Mouse (Mus musculus) Patski (cell line): ENCODE data around the gene Unc5b. TPM values are rescaled to one million over a fixed set of nuclear protein-coding genes. Genes with fewer than 3 reads are reported as not detected.

Source experiments
- ATAC-seq: fragments of 100-300 bp; one replicate; pipeline ENCODE4 v1.8.0; 2021
- CTCF ChIA-PET: fragments of 350-600 bp; sonication (Branson Sonifier 250); formaldehyde crosslinking; loops from one replicate; lab custom pipeline; 2022; ENCODE audit warnings: inconsistent platforms; lab: Charles Lee
- POLR2A ChIA-PET: fragments of 350-600 bp; sonication (Branson Sonifier 250); formaldehyde crosslinking; loops from one replicate; lab custom pipeline; 2022; ENCODE audit warnings: antibody characterized with exemption, inconsistent platforms; lab: Charles Lee
- DNase-seq: peaks from one replicate; pipeline ENCODE4 v3.0.0-alpha.2; 2011; ENCODE audit warnings: low read depth, low spot score
- H3K27me3 ChIP-seq: fragments of 371-371 bp; one replicate; pipeline ENCODE4 v1.5.1; 2021
- CTCF ChIP-seq: fragments of 100-300 bp; IDR thresholded peaks from one replicate; pipeline ENCODE4 v1.5.1; 2021
- in situ Hi-C: fragments of 300-500 bp; cut with MboI; formaldehyde crosslinking; loops from 3 replicates; pipeline ENCODE4 v1.11.1; 2018; ENCODE audit warnings: low pct_unique_long_range_greater_than_20kb, mixed read lengths
- polyA plus RNA-seq: library from polyadenylated mRNA; unstranded; gene quantifications from one replicate; pipeline ENCODE4 v1.2.3, GENCODE M21; 2021

Gene Unc5b
- polyA plus RNA-seq, 1 experiment from 2014 or later, result 44.8 TPM

GRCm38 (mm10) chr10:60804865-60805264 is 26.5 kb downstream of the Unc5b start:
- no peak for TF ChIP-seq CTCF
- ATAC-seq (no peak), DNase-seq (no peak)
- POLR2A ChIA-PET, result interaction anchor here (0.6 to 2.3 kb wide), 4 partner anchors 9 to 39 kb away, joined by 3 to 6 read pairs (median 3); no protein-coding TSS in a partner anchor
- in situ Hi-C loops, result no loop called here
- CTCF ChIA-PET, result interaction anchor here (0.7 to 1.8 kb wide), 2 partner anchors 9 to 22 kb away, joined by 3 to 4 read pairs; no protein-coding TSS in a partner anchor
- H3K27me3 ChIP-seq, result no peaks in the 10 kb centered on the region

- CTCF ChIA-PET, result interaction anchor here (0.9 to 1.8 kb wide), 2 partner anchors 12 to 23 kb away, joined by 3 to 4 read pairs; no protein-coding TSS in a partner anchor
- no peaks in the 10 kb centered on the region for H3K27me3 ChIP-seq
- POLR2A ChIA-PET, result interaction anchor here (1.0 to 2.3 kb wide), 3 partner anchors 9 to 29 kb away, joined by 3 to 6 read pairs (median 6); no protein-coding TSS in a partner anchor
- in situ Hi-C loops, result no loop called here
- no peak for DNase-seq
- ATAC-seq, result no peak
- TF ChIP-seq CTCF, result no peak
Observed at GRCm38 (mm10) chr10:60803971-60804370, 27.4 kb downstream of the Unc5b start.

- no peaks in the 10 kb centered on the region for H3K27me3 ChIP-seq
- no peak for ATAC-seq
- ChIA-PET CTCF (interaction anchor here (1.5 to 1.7 kb wide), 2 partner anchors 12 to 33 kb away, joined by 4 to 5 read pairs; no protein-coding TSS in a partner anchor), POLR2A (interaction anchor here (0.5 to 2.1 kb wide), 4 partner anchors 11 to 29 kb away, joined by 3 to 6 read pairs (median 4); no protein-coding TSS in a partner anchor)
- DNase-seq, result no peak
- in situ Hi-C loops, result no loop called here
- TF ChIP-seq CTCF, result no peak
Observed at GRCm38 (mm10) chr10:60801898-60802412, 29.4 kb downstream of the Unc5b start.

DNA sequence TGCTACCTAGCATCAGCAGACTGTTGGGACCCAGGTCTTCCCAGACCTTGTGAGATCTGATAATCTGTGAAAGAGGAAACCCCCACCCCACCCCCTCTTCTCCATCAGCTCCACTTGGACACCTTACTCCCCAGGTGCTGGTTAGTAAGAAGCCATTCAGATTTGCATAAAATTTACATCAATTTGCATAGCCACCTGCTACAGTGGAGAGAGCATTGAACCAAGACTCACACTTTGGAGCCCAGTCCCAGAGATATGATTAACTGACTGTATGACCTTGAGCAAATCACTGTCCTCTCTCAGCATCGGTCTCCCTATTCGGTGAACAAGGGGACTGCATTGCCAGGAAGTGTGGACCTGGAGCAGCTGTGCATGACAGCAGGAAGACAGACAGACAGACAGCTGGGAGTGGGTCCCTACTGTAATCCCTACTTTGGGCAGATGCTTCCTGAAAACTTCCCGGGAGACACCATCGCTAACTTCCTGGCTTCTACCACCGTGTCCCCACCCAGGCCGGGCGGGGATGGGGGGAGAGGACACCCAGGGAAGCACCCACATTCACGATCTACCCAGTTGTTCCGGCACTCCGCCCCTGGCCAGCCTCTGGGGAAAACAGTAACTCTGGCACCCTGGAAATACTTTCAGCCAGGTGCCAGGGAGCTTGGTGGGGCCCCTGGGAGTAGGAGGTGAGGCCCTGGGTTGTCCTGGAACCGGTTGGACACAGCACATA is 30.0 kb downstream of the Unc5b start:
- CTCF ChIA-PET, result interaction anchor here (1.0 to 1.7 kb wide), 4 partner anchors 8 to 34 kb away, joined by 3 to 6 read pairs (median 4); no protein-coding TSS in a partner anchor
- no peak for ATAC-seq
- no peaks in the 10 kb centered on the region for H3K27me3 ChIP-seq
- no peak for TF ChIP-seq CTCF
- POLR2A ChIA-PET, result interaction anchor here (0.5 to 2.1 kb wide), 4 partner anchors 13 to 29 kb away, joined by 3 to 6 read pairs (median 4); no protein-coding TSS in a partner anchor
- DNase-seq, result no peak
- in situ Hi-C loops, result no loop called here

- TF ChIP-seq CTCF, result no peak
- ChIA-PET CTCF (interaction anchor here (0.7 to 1.7 kb wide), 3 partner anchors 9 to 40 kb away, joined by 3 to 6 read pairs (median 3); no protein-coding TSS in a partner anchor), POLR2A (interaction anchor here (1.5 to 2.1 kb wide), 3 partner anchors 13 to 30 kb away, joined by 3 to 6 read pairs (median 5); no protein-coding TSS in a partner anchor)
- DNase-seq (no peak), ATAC-seq (no peak)
- H3K27me3 ChIP-seq, result no peaks in the 10 kb centered on the region
- in situ Hi-C loops, result no loop called here
Observed at GRCm38 (mm10) chr10:60800295-60801167, 30.9 kb downstream of the Unc5b start.

DNA sequence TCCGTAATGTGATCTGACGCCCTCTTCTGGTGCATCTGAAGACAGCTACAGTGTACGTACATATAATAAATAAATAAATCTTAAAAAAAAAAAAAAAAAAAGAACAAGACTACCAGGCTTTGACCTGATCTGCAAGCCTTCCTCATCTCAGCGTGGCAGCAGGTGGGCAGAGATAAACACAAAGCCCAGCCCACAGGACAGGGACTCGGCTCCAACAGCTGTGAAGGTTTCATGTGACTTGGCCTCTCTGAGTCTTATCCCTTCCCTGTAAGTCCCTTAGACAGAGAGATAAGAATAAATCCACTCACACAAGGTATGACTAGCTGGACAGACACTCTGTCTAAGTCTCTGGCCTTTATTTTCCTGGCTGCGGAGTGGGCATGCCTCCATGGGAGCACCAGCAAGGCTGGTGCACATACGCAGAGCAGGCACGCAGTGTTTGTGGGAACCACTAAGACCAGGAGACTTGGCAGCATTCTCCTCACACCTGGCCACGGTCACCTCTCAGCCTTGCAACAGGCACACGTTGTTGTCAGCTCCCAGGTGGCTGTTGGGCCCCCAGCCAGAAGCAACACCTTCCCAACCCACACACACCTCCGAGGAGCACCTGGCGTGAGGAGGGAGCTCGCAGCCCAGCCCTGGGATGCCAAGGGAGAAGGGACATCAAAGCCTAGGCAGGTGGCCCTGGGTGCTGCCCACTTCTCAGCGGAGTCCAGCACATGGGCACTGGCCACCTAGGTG is 33.5 kb downstream of the Unc5b start:
- TF ChIP-seq CTCF, result no peak
- no peak for ATAC-seq
- CTCF ChIA-PET, result interaction anchor here (0.7 kb wide), 1 partner anchor 35 kb away, joined by 3 read pairs; no protein-coding TSS in a partner anchor
- H3K27me3 ChIP-seq, result no peaks in the 10 kb centered on the region
- DNase-seq, result no peak
- in situ Hi-C loops, result no loop called here
- POLR2A ChIA-PET, result interaction anchor here (0.6 to 1.5 kb wide), 4 partner anchors 9 to 22 kb away, joined by 3 to 4 read pairs (median 4); no protein-coding TSS in a partner anchor

DNA sequence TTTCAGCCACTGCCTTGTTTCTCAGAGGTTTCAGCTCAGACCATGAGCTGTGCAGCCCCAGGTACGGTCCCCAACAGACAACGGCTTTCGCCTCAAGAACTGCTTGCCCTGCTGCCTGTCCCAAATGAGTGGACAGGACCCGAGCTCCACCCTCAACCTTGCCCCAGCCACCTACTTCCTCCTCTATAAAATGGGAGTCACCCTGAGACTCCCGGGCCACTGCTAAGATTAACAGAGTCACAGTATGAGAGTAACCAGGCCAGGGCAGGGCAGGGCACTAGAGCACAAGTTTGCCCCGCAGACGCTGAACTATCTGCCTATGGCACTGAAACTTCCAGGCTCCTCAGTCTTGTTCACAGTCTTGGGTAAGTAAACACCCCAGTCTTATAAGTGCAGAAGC is 34.9 kb downstream of the Unc5b start:
- CTCF ChIA-PET, result interaction anchor here (1.0 kb wide), 1 partner anchor 16 kb away, joined by 3 read pairs; no protein-coding TSS in a partner anchor
- DNase-seq (no peak), ATAC-seq (no peak)
- H3K27me3 ChIP-seq, result no peaks in the 10 kb centered on the region
- in situ Hi-C loops, result no loop called here
- POLR2A ChIA-PET, result no interaction called here
- TF ChIP-seq CTCF, result no peak

- in situ Hi-C loops, result no loop called here
- ATAC-seq (no peak), DNase-seq (no peak)
- no peaks in the 10 kb centered on the region for H3K27me3 ChIP-seq
- POLR2A ChIA-PET, result no interaction called here
- no peak for TF ChIP-seq CTCF
- CTCF ChIA-PET, result interaction anchor here (1.0 kb wide), 1 partner anchor 17 kb away, joined by 3 read pairs; no protein-coding TSS in a partner anchor
Observed at GRCm38 (mm10) chr10:60796028-60796427, 35.4 kb downstream of the Unc5b start.

DNA sequence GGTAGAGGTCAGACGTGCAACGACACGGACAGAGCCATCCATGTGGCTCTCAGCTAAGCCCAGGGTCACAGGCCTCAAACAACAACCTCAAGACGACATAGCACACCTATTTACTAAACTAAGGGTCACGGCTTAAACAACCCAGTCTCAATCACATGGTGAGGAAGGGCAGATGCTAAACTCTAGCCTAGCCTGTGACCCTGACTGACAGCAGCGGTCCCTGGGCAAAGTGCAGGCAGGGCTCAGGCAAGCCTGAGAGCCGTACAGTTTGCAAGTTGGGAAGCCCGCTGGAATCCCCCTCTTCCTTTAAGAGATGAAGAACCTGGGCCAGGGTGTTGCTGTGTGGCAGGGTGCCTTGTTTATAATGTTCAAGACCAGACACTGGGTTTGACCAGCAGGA is 36.6 kb downstream of the Unc5b start:
- no peak for DNase-seq
- no peak for ATAC-seq
- ChIA-PET CTCF (no interaction called here), POLR2A (no interaction called here)
- in situ Hi-C loops, result no loop called here
- no peak for TF ChIP-seq CTCF
- H3K27me3 ChIP-seq, result no peaks in the 10 kb centered on the region
